Mouse (Mus musculus) layer of hippocampus, adult 9-10 months (tissue): ENCODE measurements around the gene Adam34.
"Not testable (repeated sequence)": the region's sequence is repeated elsewhere in the genome, so short reads cannot be mapped to it uniquely, and the experiment has no call there.

Source experiments
- DNase-seq: peaks from one replicate; pipeline ENCODE4 v3.0.0; 2022; ENCODE audit warnings: low spot score

Adam34 gene

GRCm38 (mm10) chr8:43709949-43710348 is at the start of gene Adam34:
TSS of gene Adam34 (minus strand) at chr8:43710049.
- no peak for DNase-seq

- no peak for DNase-seq
These were observed 82.7 kb downstream of the Adam34 start, which contains the start of gene Gm5346 for GRCm38 (mm10) chr8:43627176-43627575. TSS of gene Gm5346 (minus strand) at chr8:43627276.

- DNase-seq = no peak
These were observed 93.8 kb downstream of the Adam34 start for GRCm38 (mm10) chr8:43616046-43616445.

GRCm38 (mm10) chr8:43603657-43604056 is 106.2 kb downstream of the Adam34 start:
- DNase-seq = not testable (repeated sequence)

GRCm38 (mm10) chr8:43603166-43603565 is 106.7 kb downstream of the Adam34 start:
- not testable (repeated sequence) for DNase-seq
